Mouse (Mus musculus) embryonic facial prominence, embryonic 11.5 days (tissue): ENCODE data around the gene Slc22a13. TPM values are rescaled to one million over a fixed set of nuclear protein-coding genes. Genes with fewer than 3 reads are reported as not detected.

ENCODE experiments used
- ATAC-seq: fragments of 200-750 bp; cut with Nextera tagmentation; replicated peaks from 2 replicates; pipeline ENCODE4 v1.8.0; 2017; ENCODE audit warnings: low read depth; ENCODE audit not compliant: insufficient number of reproducible peaks, low FRiP score, low TSS enrichment
- DNase-seq: peaks from one replicate; pipeline ENCODE4 v3.0.0-alpha.2; 2015; ENCODE audit warnings: low spot score
- H3K27ac ChIP-seq: fragments of 300-500 bp; sonication (generic); replicated peaks from 2 replicates; pipeline ENCODE4 v1.5.1; 2014; ENCODE audit warnings: mild to moderate bottlenecking, low read depth, low read length, control low read depth
- H3K27me3 ChIP-seq: fragments of 300-500 bp; sonication (generic); 2 replicates; pipeline ENCODE4 v1.6.1; 2014; ENCODE audit warnings: mild to moderate bottlenecking, low read length, moderate library complexity, mixed read lengths; ENCODE audit not compliant: control insufficient read depth, insufficient read depth
- H3K36me3 ChIP-seq: fragments of 300-500 bp; sonication (generic); replicated peaks from 2 replicates; pipeline ENCODE4 v1.6.1; 2014; ENCODE audit warnings: low read depth, mild to moderate bottlenecking, low read length, moderate library complexity, mixed read lengths; ENCODE audit not compliant: control insufficient read depth, insufficient read depth
- H3K4me1 ChIP-seq: fragments of 300-500 bp; sonication (generic); 2 replicates; pipeline ENCODE4 v1.6.1; 2014; ENCODE audit warnings: low read length, mixed read lengths; ENCODE audit not compliant: control insufficient read depth, insufficient read depth
- H3K4me2 ChIP-seq: fragments of 300-500 bp; sonication (generic); 2 replicates; pipeline ENCODE4 v1.6.1; 2014; ENCODE audit warnings: low read depth, mild to moderate bottlenecking, control low read depth, low read length, moderate library complexity
- H3K4me3 ChIP-seq: fragments of 300-500 bp; sonication (generic); 2 replicates; pipeline ENCODE4 v1.5.1; 2014; ENCODE audit warnings: low read depth, low read length, control low read depth
- H3K9ac ChIP-seq: fragments of 300-500 bp; sonication (generic); replicated peaks from 2 replicates; pipeline ENCODE4 v1.6.1; 2014; ENCODE audit warnings: mild to moderate bottlenecking, control low read depth, low read length
- H3K9me3 ChIP-seq: fragments of 300-500 bp; sonication (generic); replicated peaks from 2 replicates; pipeline ENCODE4 v1.6.1; 2016; ENCODE audit warnings: mild to moderate bottlenecking, low read length, inconsistent platforms, mixed read lengths; ENCODE audit not compliant: control insufficient read depth
- WGBS: fragments of 180-500 bp; shearing (Covaris S2); extraction: QIAGEN DNeasy Blood & Tissue Kit; methylation state at CpG from one replicate; pipeline ENCODE4 v1.1.7; 2014; 5-methylcytosine and 5-hydroxymethylcytosine counted together
- polyA plus RNA-seq: library from polyadenylated mRNA; unstranded; fragments of >200 nt; fragmentation: Nextera tagmentation; extraction: Ambion mirVana; gene quantifications from 2 replicates; pipeline ENCODE4 v1.2.1, GENCODE M21; 2014

Gene Slc22a13
- not detected in 2 replicates for polyA plus RNA-seq

DNA sequence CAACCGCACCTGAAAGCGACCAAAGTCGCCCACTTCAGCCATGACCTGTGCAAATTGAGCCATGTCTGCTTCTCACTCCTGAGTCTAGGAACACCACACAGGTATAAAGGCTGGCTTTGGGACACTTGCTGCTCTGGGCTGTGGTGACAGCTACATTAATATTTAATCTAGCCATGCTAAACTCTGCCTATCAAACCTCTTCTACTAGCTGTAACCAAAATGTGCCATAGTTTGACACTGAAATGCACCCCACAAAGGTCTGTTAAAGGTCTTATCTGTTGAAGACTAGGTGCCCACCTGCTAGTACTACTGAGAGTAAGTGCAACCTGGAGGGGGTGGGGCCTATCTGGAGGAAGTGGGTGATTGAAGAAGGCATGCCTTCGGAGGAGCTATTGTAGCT is at the start of gene Slc22a13:
Gene Slc22a13 (minus strand): TSS at position 101 of the 400 bp plus-strand sequence.
- Histone ChIP-seq H3K4me3 (no peak within 1 kb of the TSS), H3K27me3 (no peaks in the 10 kb centered on the region), H3K9me3 (no peaks in the 10 kb centered on the region), H3K9ac (no peak within 1 kb of the TSS), H3K27ac (no peak within 1 kb of the TSS), H3K4me2 (no peak within 1 kb of the TSS), H3K4me1 (no peaks in the 10 kb centered on the region), H3K36me3 (no peaks in the 10 kb centered on the region)
- DNase-seq, result no peak
- 90% methylated on average over 3 of the region's 4 CpGs for WGBS
- ATAC-seq, result no peak

DNA sequence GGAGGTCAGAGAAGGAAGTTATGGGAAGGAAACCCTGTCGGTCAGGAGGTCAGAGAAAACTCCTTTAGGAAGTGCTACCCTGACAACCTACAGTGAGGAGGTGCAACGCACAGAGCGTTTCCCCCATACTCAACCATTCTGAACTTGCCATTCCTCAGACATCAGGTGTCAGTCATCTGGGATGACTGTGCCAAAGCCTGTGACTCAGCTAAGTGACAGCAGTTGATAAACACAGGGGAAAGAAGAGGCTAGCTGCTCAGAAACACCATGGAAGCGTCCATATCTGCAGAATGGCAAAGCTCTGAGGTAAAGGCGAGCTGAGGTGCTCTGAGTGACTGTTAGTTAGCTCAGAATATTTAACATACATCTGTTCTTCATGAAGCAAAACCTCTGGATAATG is 49.2 kb upstream of the Slc22a13 start:
- H3K36me3 ChIP-seq, result no peaks in the 10 kb centered on the region; the same call in 1 of the 2 replicates
- no peak for ATAC-seq
- WGBS, result 82% methylated on average over 5 of the region's 5 CpGs

DNA sequence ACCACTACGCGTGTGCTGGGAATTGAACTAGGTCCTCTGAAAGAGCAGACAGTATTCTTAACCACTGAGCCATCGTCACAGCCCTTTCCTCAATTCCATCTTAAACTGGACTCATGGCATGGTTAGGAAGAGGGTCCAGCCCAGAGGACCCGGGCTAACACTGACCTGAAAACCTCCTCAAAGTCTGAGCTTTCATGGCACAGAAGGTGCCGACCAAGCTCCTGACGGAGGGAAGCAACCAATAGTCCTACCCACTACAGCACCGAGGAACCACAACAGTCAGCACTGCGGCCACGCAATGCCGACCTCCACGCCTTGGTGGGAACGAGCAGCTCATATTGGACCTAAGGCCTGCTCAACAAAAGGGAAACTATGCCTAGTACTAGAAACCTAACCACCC is 47.3 kb upstream of the Slc22a13 start:
- ATAC-seq (no peak), DNase-seq (no peak)
- Histone ChIP-seq H3K36me3 (no peaks in the 10 kb centered on the region; the same call in 1 of the 2 replicates), H3K27ac (no peak overlapping the region), H3K4me2 (no peak overlapping the region), H3K4me1 (no peaks in the 10 kb centered on the region), H3K27me3 (no peaks in the 10 kb centered on the region), H3K9me3 (no peaks in the 10 kb centered on the region), H3K4me3 (no peak overlapping the region), H3K9ac (no peak overlapping the region)
- 95% methylated on average over 12 of the region's 12 CpGs for WGBS

More for the DNA sequence above, 49.2 kb upstream of the Slc22a13 start:
- Histone ChIP-seq H3K9ac (no peak overlapping the region), H3K4me1 (no peaks in the 10 kb centered on the region), H3K4me3 (no peak overlapping the region), H3K27ac (no peak overlapping the region), H3K27me3 (no peaks in the 10 kb centered on the region), H3K9me3 (no peaks in the 10 kb centered on the region), H3K4me2 (no peak overlapping the region)
- no peak for DNase-seq

DNA sequence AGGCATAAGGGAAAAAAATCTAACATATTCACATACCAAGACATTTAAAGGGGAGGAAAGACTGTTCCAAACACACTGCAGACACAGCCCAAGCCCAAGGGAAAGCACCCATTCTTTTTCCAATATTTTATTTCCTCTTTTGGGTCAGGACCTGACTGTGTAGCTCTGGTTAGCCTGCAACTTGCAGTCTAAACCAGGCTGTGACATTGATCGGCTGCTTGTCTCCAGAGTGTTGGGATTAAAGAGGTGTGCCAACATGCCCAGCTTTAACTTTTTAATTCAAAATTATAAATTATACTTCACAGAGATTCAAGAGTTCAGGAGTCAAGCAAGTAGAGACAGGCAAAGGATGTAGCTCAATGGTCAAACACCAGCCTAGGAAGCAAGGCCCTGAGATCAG is 46.2 kb upstream of the Slc22a13 start:
- DNase-seq, result no peak
- WGBS, result 92% methylated on average over 1 of the region's 1 CpGs

DNA sequence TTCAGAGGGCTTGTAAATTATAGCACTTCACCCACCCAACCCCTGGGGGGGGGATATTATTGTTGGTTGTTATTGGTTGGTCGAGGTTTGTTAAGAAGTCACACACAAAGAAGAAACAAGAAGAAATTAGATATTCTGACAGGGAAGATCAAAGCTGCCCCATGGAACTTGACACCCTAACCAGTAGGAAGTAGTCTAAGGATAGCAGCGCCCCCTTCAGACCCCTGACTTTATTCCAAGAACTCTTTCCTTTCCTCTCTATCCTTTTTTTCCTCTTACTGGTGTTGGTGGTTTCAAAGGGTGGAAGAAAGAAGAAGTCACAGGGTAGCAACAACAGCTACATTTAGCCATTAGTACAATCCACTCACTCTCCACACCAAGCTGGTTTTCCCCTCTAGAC is 45.3 kb upstream of the Slc22a13 start:
- ATAC-seq, result no peak
- no peaks in the 10 kb centered on the region; the same call in 1 of the 2 replicates for H3K36me3 ChIP-seq
- 80% methylated on average over 2 of the region's 2 CpGs for WGBS

More for the DNA sequence above, 46.2 kb upstream of the Slc22a13 start:
- H3K4me3 ChIP-seq, result no peak overlapping the region
- no peak overlapping the region for H3K27ac ChIP-seq
- H3K36me3 ChIP-seq, result no peaks in the 10 kb centered on the region; the same call in 1 of the 2 replicates
- no peaks in the 10 kb centered on the region for H3K27me3 ChIP-seq
- no peak for ATAC-seq
- no peak overlapping the region for H3K9ac ChIP-seq
- H3K4me2 ChIP-seq, result no peak overlapping the region
- no peaks in the 10 kb centered on the region for H3K9me3 ChIP-seq
- no peaks in the 10 kb centered on the region for H3K4me1 ChIP-seq

DNA sequence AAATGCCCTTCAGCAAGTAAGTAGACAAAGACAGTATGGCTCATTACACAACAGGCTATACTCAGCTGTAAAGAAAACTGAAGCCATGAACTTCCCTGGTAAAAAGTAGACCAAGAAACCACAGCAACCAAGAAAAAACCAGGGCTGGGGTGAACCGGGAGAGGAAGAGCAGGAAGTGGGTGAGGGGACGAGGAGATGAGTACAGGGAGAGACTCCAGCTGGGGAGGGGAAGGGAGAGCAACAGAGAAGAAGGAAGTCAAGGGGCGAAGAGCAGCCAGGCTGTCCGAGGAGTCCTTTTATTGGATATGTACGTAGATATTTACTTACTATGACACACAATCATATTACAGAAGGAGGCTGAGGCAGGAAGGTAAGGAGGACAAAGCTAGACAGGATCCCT is 39.1 kb upstream of the Slc22a13 start:
- H3K36me3 ChIP-seq, result peaks cover 3% of the 10 kb centered on the region; the same call in 1 of the 2 replicates
- H3K4me3 ChIP-seq, result no peak overlapping the region
- no peaks in the 10 kb centered on the region for H3K27me3 ChIP-seq
- no peak overlapping the region for H3K4me2 ChIP-seq
- 80% methylated on average over 5 of the region's 5 CpGs for WGBS
- no peak overlapping the region for H3K27ac ChIP-seq
- no peak for ATAC-seq
- H3K9me3 ChIP-seq, result no peaks in the 10 kb centered on the region
- no peak for DNase-seq
- H3K4me1 ChIP-seq, result no peaks in the 10 kb centered on the region
- H3K9ac ChIP-seq, result no peak overlapping the region

More for the DNA sequence above, 45.3 kb upstream of the Slc22a13 start:
- Histone ChIP-seq H3K4me2 (no peak overlapping the region), H3K4me3 (no peak overlapping the region), H3K9ac (no peak overlapping the region), H3K9me3 (no peaks in the 10 kb centered on the region), H3K27ac (no peak overlapping the region), H3K4me1 (no peaks in the 10 kb centered on the region), H3K27me3 (no peaks in the 10 kb centered on the region)
- no peak for DNase-seq

DNA sequence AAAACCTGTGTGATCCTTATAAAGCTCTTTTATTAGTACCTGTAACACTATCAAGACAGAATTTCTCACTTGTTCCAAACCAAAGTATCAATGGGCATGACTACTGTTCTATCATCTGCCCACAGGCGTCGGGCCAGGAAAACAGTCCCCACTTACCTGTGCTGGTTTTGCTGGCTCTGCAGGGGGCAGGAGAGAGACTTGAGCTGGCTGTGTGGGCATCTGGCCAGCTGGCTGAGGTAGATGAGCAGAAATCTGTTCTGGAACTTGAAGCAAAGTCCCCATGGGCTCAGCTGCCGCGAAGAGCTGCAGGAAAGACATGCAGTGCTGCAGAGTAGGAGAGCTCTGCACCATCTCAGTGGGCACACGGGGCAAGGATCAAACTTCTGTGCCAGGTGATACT is 37.9 kb upstream of the Slc22a13 start:
- no peak overlapping the region for H3K4me2 ChIP-seq
- 90% methylated on average over 5 of the region's 5 CpGs for WGBS
- no peak overlapping the region for H3K4me3 ChIP-seq
- no peak overlapping the region for H3K9ac ChIP-seq
- H3K27ac ChIP-seq, result no peak overlapping the region
- peaks cover 3% of the 10 kb centered on the region; the same call in 1 of the 2 replicates for H3K36me3 ChIP-seq
- H3K4me1 ChIP-seq, result no peaks in the 10 kb centered on the region
- H3K27me3 ChIP-seq, result no peaks in the 10 kb centered on the region
- ATAC-seq (no peak), DNase-seq (no peak)
- H3K9me3 ChIP-seq, result no peaks in the 10 kb centered on the region

DNA sequence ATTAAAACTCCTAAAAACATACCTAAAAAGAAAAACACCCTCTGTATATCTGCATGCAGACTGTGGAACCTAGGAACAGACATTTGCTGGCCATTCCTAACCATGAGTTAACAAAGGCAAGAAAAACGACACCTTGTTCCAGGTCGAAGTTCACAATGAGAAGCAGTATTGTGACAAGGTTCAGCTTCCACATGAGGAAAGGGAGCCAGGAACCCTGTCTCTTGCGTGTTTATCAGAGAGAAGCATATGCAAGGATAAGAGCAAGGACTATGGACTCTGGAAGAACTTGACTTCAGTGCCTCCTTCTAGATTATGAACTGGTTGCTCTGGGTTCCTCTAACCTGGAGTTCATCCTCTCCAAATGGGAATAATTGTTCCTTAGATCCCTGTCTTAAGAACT is 35.1 kb upstream of the Slc22a13 start:
- Histone ChIP-seq H3K36me3 (peaks cover 3% of the 10 kb centered on the region; the same call in 1 of the 2 replicates), H3K4me2 (no peak overlapping the region)

More for the DNA sequence above, 35.1 kb upstream of the Slc22a13 start:
- no peaks in the 10 kb centered on the region for H3K27me3 ChIP-seq
- no peak overlapping the region for H3K27ac ChIP-seq
- H3K4me1 ChIP-seq, result no peaks in the 10 kb centered on the region
- ATAC-seq (no peak), DNase-seq (no peak)
- H3K9me3 ChIP-seq, result no peaks in the 10 kb centered on the region
- H3K9ac ChIP-seq, result no peak overlapping the region
- H3K4me3 ChIP-seq, result no peak overlapping the region
- WGBS, result 88% methylated on average over 3 of the region's 3 CpGs
